Mouse (Mus musculus): Measurements from ENCODE around the gene Adi1. TPM values are rescaled to one million over a fixed set of nuclear protein-coding genes. Genes with fewer than 3 reads are reported as not detected.

The Adi1 gene
- polyA plus RNA-seq, 1 experiment from 2014 or later = 54.0 TPM

GRCm38 (mm10) chr12:28718106-28718505, 43.1 kb downstream of the Adi1 start:
- Histone ChIP-seq H3K4me3 (ENCODE audit: low read length) (no peak overlapping the region), H3K36me3 (ENCODE audit: control insufficient read depth, insufficient read depth) (peaks cover 26% of the 10 kb centered on the region), H3K9me3 (replicated peaks; ENCODE audit: control insufficient read depth, low read length) (no peaks in the 10 kb centered on the region), H3K27me3 (ENCODE audit: control insufficient read depth, insufficient read depth, low read length) (no peaks in the 10 kb centered on the region), H3K27ac (ENCODE audit: low read length) (no peak overlapping the region), H3K9ac (ENCODE audit: low read length) (no peak overlapping the region), H3K4me1 (ENCODE audit: control insufficient read depth, insufficient read depth, low read length) (no peaks in the 10 kb centered on the region), H3K4me2 (ENCODE audit: low read depth, low read length) (no peak overlapping the region)
- ATAC-seq (replicated peaks; ENCODE audit: extremely low read depth, insufficient read depth, low FRiP score) = no peak
- 86% methylated on average over 2 of the region's 2 CpGs for WGBS

- H3K9me3 ChIP-seq (replicated peaks; ENCODE audit: control insufficient read depth, low read length) = no peaks in the 10 kb centered on the region
- H3K36me3 ChIP-seq (ENCODE audit: control insufficient read depth, insufficient read depth) = peaks cover 24% of the 10 kb centered on the region
- WGBS = 85% methylated on average over 3 of the region's 3 CpGs
- H3K4me1 ChIP-seq (ENCODE audit: control insufficient read depth, insufficient read depth, low read length) = no peaks in the 10 kb centered on the region
- no peak overlapping the region for H3K4me2 ChIP-seq (ENCODE audit: low read depth, low read length)
- ATAC-seq (replicated peaks; ENCODE audit: extremely low read depth, insufficient read depth, low FRiP score) = no peak
- no peak overlapping the region for H3K4me3 ChIP-seq (ENCODE audit: low read length)
- H3K27me3 ChIP-seq (ENCODE audit: control insufficient read depth, insufficient read depth, low read length) = no peaks in the 10 kb centered on the region
- H3K27ac ChIP-seq (ENCODE audit: low read length) = no peak overlapping the region
- H3K9ac ChIP-seq (ENCODE audit: low read length) = no peak overlapping the region
Observed at GRCm38 (mm10) chr12:28724366-28724765, 49.3 kb downstream of the Adi1 start.

GRCm38 (mm10) chr12:28726204-28726603, 51.2 kb downstream of the Adi1 start:
- ATAC-seq (replicated peaks; ENCODE audit: extremely low read depth, insufficient read depth, low FRiP score) = no peak
- H3K27ac ChIP-seq (ENCODE audit: low read length) = no peak overlapping the region
- peaks cover 14% of the 10 kb centered on the region for H3K36me3 ChIP-seq (ENCODE audit: control insufficient read depth, insufficient read depth)
- no peak overlapping the region for H3K9ac ChIP-seq (ENCODE audit: low read length)
- 86% methylated on average over 4 of the region's 4 CpGs for WGBS
- H3K4me1 ChIP-seq (ENCODE audit: control insufficient read depth, insufficient read depth, low read length) = no peaks in the 10 kb centered on the region
- no peak overlapping the region for H3K4me2 ChIP-seq (ENCODE audit: low read depth, low read length)
- H3K9me3 ChIP-seq (replicated peaks; ENCODE audit: control insufficient read depth, low read length) = no peaks in the 10 kb centered on the region
- H3K4me3 ChIP-seq (ENCODE audit: low read length) = no peak overlapping the region
- H3K27me3 ChIP-seq (ENCODE audit: control insufficient read depth, insufficient read depth, low read length) = no peaks in the 10 kb centered on the region

- Histone ChIP-seq H3K4me3 (ENCODE audit: low read length) (no peak overlapping the region), H3K4me1 (ENCODE audit: control insufficient read depth, insufficient read depth, low read length) (no peaks in the 10 kb centered on the region), H3K9ac (ENCODE audit: low read length) (no peak overlapping the region), H3K27ac (ENCODE audit: low read length) (no peak overlapping the region), H3K4me2 (ENCODE audit: low read depth, low read length) (no peak overlapping the region), H3K9me3 (replicated peaks; ENCODE audit: control insufficient read depth, low read length) (no peaks in the 10 kb centered on the region), H3K27me3 (ENCODE audit: control insufficient read depth, insufficient read depth, low read length) (no peaks in the 10 kb centered on the region), H3K36me3 (ENCODE audit: control insufficient read depth, insufficient read depth) (peaks cover 8% of the 10 kb centered on the region; the same call in 1 of the 2 replicates)
- 84% methylated on average over 5 of the region's 5 CpGs for WGBS
- ATAC-seq (replicated peaks; ENCODE audit: extremely low read depth, insufficient read depth, low FRiP score) = no peak
Observed at GRCm38 (mm10) chr12:28727061-28727460, 52.0 kb downstream of the Adi1 start.

Small RNA genes lying within 50 kb of the gene (microRNA-seq; reads per million reads assigned to microRNA genes)
- not detected for gene Mir6937

Other genes with a start within 250 kb of the Adi1 start
- gene Dcdc2c, start 122.8 kb upstream of the Adi1 start, polyA plus RNA-seq (2015; fragmentation: Nextera tagmentation; extraction: Ambion mirVana) = 0.09 and 0.16 TPM in 2 replicates
- not detected in 2 replicates for gene Allc, start 92.7 kb upstream of the Adi1 start, polyA plus RNA-seq (2015; fragmentation: Nextera tagmentation; extraction: Ambion mirVana)
- 19.5 and 20.7 TPM in 2 replicates for gene Colec11, start 51.9 kb upstream of the Adi1 start, polyA plus RNA-seq (2015; fragmentation: Nextera tagmentation; extraction: Ambion mirVana)
- gene Rps7, start 39.3 kb upstream of the Adi1 start, polyA plus RNA-seq (2015; fragmentation: Nextera tagmentation; extraction: Ambion mirVana) = 327 and 342 TPM in 2 replicates
- gene Rnaseh1, start 25.6 kb upstream of the Adi1 start, polyA plus RNA-seq (2015; fragmentation: Nextera tagmentation; extraction: Ambion mirVana) = 19.3 and 20.8 TPM in 2 replicates
- gene Trappc12, start 75.2 kb downstream of the Adi1 start, polyA plus RNA-seq (2015; fragmentation: Nextera tagmentation; extraction: Ambion mirVana) = 34.5 and 35.2 TPM in 2 replicates
- gene Eipr1, start 76.6 kb downstream of the Adi1 start, polyA plus RNA-seq (2015; fragmentation: Nextera tagmentation; extraction: Ambion mirVana) = 20.2 and 24.9 TPM in 2 replicates